Mouse (Mus musculus): Measurements from ENCODE around the gene Tssc4.

Gene Tssc4

DNA sequence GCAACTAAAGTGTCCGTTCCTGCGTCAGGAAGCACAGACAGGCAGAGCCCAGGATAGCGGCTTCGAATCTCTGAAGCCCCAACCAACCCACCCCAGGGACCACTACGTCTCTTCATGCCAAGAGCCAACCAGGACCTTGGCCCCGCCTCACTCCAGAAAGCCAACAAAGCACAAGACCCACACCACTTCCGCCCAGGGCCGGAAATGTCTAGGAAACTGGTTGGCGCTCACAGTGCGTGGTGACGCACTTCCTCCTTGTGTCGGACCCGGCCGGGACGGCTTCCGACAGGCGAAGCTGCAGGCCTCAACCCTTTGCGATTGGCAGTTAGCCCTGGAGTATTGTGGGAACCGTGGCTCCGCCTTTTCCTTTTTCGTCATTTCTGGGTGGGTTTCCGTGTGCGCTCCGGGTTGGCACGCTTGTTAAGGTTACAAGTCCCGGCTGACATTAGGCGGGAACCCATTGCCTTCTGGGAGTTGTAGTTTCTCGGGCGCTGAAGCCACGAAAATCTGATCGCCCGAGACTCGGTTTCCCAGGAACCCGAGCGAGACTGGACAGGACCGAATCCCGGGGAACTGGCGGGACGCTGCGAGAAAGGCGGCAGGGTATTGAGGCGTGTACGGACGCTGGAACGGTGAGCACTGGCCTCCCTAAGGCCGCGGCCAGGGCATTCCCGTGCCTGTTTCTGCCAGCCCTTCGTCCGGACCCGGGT is at the start of gene Tssc4:
Gene Tssc4 (plus strand): TSS at position 368 of the 710 bp plus-strand sequence.
- peak; percentile 100 for DNase-seq (ENCODE audit: low read depth, low spot score)

DNA sequence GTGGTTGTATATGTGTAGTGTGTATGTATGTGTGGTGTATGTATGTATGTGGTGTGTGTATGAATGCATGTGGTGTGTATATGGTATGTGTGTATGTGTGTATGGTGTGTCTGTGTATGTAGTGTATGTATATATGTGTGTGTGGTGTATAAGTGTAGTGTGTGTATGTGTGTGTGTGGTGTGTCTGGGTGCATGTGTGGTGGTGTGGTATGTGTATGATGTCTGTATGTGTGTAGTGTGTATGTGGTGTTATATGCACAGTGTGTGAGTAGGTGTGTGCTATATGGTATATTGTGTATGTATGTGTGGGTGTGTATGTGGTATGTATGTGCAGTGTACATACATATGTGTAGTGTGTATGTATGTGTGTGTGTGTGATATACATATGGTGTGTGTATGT is 49.0 kb upstream of the Tssc4 start:
- DNase-seq (ENCODE audit: low read depth, low spot score): no peak

DNA sequence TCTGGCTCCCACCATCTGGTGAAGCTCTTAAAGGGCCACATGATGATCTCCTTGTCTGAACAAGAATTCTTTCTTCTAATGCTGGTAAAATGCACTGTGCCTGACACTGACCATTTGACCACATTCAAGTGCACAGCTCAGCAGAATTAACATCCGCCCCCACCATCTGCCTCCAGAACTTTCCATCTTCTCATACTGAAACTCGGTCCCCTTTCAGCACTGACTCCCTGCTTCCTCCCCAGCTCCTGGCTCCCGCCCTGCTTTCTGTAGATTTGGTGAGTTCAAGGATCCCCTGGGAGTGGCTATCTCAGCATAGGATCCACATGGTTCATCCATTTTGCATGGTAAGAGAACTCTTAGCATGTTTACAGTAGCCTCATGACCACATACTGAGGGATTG is 48.3 kb upstream of the Tssc4 start:
- DNase-seq (ENCODE audit: low read depth, low spot score): no peak

DNA sequence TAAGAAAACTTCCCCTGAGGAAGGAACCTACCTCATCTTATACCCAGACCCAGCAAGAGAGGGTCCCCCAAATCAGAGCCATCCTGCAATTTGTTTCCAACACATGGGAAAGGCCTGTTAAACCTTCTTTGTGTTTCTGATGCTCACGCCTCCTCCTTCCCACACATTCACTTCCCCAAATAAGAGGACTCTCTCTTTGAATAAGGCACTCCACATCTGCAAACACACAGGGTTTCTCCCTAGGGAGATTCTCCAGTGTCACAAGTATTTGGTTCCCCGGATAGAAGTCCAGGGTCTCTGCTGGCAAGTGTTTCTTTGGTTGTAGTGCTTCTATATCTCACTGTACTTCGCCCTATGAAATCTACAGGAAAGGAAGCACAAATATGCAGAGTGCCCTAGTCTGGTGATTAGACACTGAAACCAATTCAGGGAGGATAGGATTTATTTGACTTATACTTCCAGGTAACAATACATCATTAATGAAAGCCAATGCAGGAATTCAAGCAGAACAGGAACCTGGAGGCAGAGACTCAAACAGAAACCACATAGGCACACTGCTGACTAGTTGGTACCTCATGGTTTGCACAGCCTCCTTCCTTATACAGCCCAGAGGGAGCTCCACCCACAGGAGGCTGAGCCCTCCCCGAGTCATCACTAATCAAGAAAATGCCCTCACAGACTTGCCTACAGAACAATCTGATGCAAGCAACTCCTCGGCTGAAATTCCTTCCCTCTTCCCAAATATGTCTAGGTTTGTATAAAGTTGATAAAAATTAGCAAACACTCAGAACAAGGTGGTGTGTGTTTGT is 47.5 kb upstream of the Tssc4 start:
- no peak for DNase-seq (ENCODE audit: low read depth, low spot score)

DNA sequence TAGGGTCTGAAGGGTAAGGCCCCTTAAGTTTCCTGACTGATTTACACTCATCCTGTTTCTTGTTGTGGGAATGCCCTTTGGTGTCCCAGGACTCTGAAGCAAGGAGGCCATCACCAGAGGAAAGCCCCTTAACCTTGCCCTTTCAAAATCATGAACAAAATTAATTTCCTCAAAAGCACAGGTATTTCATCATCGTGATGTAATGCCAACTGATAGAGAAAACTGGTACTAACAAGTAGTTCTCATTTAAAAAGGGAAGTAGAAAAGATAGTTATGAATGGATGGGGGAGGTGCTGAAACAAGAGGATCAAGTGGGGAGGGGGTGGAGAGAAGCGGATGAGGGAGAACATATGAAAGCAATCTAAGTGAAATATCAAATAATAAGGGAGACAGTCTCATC is 45.5 kb upstream of the Tssc4 start:
- DNase-seq (ENCODE audit: low read depth, low spot score): no peak

DNA sequence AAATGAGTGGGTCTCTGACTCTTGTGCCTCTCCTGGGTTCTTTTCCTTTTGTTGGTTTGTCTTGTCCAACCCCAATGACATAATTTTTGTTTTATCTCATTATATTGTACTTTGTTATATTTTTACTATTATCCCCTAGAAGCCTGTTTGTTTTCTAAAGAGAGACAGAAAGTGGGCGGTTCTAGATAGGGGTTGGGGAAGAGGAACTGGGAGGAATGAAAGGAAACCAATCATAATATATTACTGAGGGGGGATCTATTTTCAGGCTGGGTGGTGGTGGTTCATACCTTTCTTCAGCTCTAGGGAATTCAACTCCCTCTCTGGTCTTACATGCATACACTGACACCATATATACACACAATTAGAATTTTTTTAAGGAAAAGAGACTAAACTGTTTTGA is 44.8 kb upstream of the Tssc4 start:
- DNase-seq (ENCODE audit: low read depth, low spot score): no peak

DNA sequence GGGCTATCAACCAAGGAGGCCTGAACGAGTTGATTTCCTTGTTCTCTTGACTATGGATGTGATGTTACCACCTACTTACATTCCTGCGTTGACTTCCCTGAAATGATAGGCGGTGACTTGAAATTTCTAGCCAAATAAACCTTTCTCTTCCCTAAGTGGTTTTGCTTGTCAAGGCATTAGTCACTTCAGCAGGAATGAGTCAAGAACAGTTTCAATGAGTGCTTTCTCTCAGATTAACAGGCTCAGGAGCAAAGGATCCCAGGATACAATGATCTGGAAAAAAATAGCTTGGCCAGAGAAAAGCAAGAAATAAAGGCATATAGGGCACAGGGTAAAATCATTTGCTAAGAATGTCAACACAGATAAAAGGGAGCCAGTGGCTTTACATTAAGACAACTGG is 43.6 kb upstream of the Tssc4 start:
- DNase-seq (ENCODE audit: low read depth, low spot score): no peak

DNA sequence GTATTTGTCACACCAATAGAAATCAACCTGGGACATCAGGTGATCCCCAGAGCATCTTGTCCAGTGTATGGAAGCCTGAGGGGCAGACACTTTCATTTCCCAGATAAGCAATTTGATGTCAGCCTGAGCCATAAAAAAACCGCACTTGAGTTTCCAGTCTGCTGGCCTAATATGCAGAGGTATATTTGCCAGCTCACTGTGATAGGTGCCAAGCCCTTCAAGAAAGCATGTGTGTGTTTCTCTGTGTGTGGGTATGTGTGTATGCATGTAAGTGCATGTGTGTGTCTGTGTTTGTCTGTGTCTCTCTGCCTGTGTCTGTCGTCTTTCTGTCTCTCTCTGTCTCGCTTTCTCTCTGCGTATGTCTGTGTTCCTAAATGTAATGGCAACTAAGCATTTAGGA is 41.9 kb upstream of the Tssc4 start:
- DNase-seq (ENCODE audit: low read depth, low spot score): no peak

DNA sequence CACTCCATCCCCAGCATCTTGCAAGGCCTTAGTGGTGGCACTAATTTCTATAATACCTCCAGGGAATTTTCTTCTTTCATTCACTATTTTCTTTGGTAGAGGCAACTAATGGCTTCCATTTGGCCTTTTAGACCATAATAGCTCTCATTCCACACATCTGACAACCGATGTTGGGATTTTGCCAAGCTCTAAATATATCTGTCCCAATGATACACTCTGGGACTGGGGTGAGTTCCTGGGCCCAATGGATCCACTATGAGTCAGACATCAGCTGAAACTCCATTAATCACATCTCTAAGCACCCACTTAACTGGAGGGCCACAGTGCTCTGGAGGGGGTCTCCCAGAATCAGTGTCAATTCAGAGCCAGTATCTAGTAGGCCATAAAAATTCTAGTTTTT is 37.2 kb upstream of the Tssc4 start:
- no peak for DNase-seq (ENCODE audit: low read depth, low spot score)

DNA sequence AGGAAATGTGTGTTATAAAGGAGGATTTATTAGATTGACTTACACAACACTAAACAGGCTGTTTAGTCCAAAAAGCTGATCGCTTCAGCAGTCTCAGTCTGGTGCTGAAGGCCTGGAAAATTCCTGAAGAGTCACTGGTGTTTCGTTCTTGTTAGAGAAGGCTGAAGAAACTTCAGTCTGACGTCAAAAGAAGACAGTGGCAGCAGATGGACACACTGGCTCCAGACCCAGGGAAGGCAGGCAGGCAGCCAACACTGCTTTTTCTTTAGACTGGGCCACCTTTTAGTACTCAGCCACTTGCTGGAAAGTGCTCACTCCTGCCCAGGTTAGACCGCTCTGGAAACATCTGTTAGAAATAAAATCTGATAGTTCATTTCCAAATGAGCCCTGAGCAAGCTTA is 35.5 kb upstream of the Tssc4 start:
- no peak for DNase-seq (ENCODE audit: low read depth, low spot score)

DNA sequence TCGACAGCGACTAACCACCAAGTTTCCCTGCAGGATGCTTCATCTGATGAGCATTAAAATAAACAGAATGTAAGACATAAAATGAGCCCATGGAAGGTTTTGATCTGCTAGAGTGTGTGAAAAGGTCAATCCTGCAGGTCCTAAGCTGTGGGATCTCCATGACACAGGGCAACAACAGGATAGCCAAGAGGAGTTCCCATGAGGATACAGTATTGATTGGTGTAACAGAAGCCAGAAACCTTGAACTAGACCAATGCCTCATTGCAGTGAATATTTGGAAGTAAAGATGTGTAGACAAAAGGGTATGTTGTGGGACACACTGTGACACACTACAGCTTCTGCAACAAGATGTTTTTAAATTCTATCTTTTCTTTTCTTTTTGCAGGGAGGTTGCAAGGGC is 34.9 kb upstream of the Tssc4 start:
- DNase-seq (ENCODE audit: low read depth, low spot score): no peak

DNA sequence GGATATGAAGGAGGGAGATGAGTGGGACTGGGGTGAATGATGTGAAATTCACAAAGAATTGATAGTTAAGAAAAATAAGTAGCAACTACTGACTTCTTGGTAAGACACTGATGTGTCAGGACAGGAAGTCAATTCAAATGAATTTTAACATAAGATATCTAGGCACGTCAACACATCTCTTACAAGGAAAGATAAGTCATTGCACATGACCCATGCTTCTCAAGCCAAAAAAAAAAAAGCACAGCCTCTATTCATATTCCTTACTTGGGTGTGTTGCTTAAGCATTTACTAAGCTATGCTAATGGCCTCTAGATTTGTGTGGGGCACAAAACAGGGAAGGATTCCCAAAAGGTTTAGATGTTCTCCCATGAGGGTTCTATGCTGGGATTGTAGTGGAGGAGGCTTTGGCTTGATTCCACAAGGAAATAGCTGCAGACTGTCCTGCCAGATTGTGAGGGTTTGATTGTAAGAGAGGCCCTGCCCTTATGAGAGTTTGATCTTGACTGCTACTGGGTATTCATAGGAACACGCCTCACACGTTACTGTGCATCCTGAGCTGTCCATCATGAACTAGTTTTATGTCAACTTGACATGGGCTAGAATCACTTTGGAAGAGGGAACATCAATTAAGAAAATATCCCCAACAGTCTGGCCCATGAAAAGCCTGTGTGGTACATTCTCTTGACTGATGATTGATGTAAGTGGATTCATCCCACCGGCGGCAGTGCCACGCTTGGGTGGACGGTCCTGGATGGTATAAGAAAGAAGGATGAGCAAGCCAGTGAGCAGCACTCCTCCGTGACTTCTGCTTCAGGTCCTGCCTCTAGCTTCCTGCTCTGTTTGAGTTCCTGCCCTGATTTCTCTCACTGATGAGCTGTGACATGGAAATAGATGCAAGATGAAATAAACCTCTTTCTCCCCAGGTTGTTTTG is 34.3 kb upstream of the Tssc4 start:
- DNase-seq (ENCODE audit: low read depth, low spot score): no peak

DNA sequence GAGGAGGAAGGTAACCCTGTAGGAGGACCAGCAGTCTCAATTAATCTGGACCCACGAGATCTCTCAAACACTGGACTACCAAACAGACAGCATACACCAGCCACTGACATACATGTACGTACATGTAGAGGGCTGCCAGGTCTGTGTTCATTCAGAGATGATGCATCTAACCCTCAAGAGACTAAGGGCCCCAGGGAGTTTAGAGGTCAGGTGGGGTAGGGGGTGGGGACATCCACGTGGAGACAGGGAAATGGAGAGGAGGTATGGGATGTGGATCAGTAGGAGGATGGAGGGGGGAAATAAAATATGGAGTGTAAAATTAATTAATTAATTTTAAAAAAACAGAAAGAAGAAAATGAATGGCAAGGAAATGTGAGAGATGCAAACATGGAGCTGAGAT is 32.3 kb upstream of the Tssc4 start:
- DNase-seq (ENCODE audit: low read depth, low spot score): no peak

DNA sequence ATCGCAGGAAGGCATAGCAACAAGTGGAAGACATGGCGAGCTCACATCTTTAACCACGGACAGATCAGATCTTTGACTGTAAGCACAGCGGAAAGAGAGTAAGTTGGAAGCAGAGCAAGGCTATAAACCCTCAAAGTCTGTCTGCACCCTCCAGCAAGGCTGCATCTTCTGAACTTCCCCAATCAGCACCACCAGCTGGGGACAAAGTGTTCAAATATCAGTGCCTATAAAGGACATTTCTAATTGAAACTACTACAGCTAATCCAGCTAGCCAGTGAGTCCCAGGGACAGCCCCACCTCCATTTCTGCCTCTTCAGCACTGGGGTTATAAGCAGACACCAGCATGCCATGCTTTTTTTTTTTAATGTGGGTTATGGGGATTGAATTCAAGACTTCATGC is 31.7 kb upstream of the Tssc4 start:
- no peak for DNase-seq (ENCODE audit: low read depth, low spot score)

DNA sequence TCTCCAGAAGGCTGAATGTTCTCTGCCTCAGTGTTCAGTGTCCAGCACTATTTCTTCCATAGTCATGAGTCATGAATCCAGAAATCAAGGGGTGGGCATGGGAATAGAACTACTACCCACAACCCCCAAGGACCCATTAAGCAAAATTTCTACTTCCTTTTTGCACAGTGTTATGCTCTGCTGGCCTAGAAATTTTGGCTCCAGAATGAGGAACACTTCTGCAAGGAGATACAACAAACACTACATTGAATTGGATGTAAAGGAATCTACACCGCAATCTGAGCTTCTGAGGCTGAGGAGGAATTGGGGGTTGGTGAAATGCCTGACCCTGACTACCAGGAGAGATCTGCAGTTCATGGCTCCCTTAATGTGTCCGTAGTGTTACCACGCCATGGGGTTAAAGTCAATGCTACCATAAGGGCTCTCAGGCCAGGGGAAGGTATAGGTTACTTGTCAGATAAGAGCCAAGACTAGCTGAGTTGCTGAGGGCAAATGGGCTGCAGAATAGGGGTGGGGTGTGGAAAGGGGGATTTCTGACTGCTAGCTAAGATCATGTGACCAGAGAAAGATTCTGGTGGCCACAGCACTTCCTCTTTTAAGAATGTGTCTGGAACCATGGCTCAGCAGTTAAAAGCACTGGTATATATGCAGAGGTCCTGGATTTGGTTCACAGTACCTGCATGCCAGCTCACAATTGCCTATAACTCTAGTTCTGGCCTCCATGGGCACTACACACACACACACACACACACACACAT is 30.7 kb upstream of the Tssc4 start:
- DNase-seq (ENCODE audit: low read depth, low spot score): no peak

DNA sequence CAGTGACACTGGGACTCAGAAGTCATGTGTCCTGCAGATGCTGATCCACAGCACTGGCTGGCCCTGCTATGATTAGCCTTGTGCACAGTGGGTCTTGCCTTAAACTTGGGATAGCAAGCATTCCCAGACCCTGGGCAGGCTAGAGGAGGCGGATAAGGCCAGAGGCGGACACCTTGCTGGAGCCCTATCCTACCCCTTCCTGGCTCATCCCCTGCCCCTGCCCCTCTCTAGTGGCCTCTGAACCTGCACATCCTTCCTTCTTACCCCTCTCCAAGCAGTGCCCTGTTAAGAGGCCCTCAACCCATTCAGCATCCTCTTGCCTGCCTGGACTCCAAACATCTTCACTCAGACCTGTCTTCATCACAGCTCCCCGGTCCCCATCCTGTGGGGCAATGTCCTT is 28.5 kb upstream of the Tssc4 start:
- no peak for DNase-seq (ENCODE audit: low read depth, low spot score)

DNA sequence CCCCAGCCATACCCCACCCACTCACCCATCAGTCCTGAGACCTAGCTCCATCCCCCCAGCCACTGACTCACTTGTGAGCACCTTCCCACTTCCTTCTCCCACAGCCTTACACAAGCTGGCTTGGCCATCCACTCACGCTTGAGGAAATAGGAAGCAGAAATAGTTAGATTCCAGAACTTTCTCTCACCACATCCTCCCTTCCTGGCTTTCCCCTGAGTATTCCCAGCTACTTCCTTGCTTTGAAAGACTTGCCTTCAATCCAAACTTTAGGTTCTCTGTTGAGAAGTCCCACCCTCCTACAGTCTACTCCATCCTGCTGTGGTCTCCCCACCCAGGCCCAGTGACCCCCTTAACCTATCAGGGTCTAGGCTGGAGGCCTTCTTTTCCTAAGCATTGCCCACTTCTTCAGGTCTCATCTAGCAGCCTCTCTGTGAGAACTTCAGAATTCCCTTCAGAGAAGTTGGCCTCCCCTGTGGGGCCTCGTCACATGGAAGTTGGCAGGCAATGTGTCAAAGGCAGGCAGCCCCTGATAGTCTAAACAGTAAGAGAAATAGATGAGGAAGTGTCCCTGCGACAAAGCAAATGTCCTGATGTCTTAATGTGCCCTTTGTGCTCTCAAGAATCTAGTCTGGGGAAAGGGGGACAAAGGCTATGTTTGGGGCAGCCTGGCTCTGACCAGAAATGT is 27.8 kb upstream of the Tssc4 start:
- DNase-seq (ENCODE audit: low read depth, low spot score): no peak

DNA sequence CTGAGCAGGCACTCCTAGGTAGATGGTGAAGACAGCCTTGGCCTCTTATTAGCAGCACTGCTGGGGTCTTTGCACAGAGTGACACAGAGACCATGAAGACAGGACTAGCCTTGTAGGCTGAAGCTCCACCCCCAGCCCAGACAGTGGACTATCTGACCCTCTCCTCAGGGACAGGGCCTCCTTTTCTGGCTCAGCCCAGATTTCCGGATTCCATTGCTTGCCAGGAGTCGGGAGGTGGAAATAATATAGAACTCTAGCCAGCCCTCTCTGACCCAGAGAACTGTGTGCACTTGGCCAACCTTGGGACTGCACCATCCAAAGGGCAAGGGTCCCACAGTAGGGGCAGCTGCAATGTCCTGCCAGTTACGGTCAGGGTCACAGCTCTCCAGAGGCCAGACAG is 27.0 kb upstream of the Tssc4 start:
- no peak for DNase-seq (ENCODE audit: low read depth, low spot score)

DNA sequence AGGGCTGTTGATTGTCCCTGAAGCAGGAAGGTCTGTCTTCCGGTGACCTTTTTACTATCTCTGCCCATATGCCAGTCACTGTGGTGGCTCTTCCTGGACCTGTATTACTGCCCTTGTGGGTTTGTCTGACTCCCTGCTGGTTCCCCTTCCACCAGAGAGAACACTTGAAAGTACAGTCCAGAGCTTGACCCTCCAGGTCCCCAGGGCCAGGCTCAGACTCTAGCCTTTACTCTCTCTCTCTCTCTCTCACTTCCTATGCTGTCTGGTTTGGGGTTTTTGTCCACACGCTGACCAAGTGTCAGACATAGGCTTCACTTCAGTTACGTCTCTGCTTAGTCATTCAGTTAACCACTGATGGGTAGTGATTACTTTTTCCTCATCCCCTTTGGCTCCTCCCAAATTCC is 26.1 kb upstream of the Tssc4 start:
- no peak for DNase-seq (ENCODE audit: low read depth, low spot score)

DNA sequence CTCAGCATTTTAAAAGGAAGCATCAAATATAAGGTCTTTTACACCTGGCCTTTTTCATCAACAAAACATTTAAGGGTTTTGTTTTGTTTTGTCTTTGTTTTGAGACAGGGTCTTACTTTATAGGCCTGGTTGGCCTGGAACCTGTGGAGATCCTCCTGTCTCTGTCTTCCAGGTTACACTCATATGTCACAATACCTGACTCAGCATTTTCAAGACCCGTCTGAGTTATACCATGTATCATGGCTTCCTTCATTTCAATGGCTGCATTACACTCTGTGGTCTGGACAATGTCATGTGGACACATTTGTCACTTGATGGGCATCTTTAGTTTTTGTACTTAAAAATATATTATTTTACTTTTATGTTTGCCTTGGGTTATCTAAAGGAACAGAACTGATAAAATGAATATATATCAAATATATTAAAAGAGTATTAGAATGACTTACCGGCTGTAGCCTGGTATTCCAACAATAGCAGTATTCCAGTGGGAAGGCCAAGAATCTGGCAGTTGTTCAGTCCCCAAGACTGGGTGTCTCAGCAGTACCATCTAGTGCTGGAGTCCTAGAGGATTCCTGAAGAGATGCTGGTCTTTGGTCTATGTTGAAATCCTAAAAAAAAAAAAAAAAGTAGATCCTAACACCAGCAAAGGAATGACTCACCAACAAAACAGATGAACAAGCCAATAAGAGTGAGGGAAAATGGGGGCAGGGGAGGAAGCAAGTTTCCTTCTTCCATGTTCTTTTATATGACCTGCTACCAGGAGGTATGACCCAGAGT is 24.8 kb upstream of the Tssc4 start:
- no peak for DNase-seq (ENCODE audit: low read depth, low spot score)

All from retina, adult 2 months (tissue).